8 mouse cellular contexts compared by ENCODE assay signal in genomic region chr11:74725181-74725580, GRCm38 (mm10). TPM values are rescaled to one million over a fixed set of nuclear protein-coding genes. Genes with fewer than 3 reads are reported as not detected.
DNase-seq lines count a peak whose midpoint lies in the region; ATAC-seq and TF ChIP-seq lines count a peak whose summit lies in the region.

No protein-coding gene starts in this region.

- intact Hi-C loops in heart, postnatal 14 days (cut with DNase I) = no loop called here
- intact Hi-C loops in left cerebral cortex, postnatal 36 days (cut with DNase I) = loop anchor here (2.0 kb wide), 1 partner anchor 46 kb away; the partner anchor contains the start of gene Mettl16

- no peak overlapping the region for H3K27ac ChIP-seq in embryonic facial prominence, embryonic 12.5 days
- peak overlapping the region; percentile 99; the same call in 1 of the 2 replicates for H3K27ac ChIP-seq in midbrain, postnatal 0 days (ENCODE audit: low read depth, low read length)

- H3K4me1 ChIP-seq in embryonic facial prominence, embryonic 12.5 days = peaks cover 13% of the 10 kb centered on the region; the same call in 1 of the 2 replicates
- peaks cover 2% of the 10 kb centered on the region; the same call in 1 of the 2 replicates for H3K4me1 ChIP-seq in midbrain, postnatal 0 days (ENCODE audit: insufficient read depth, low read length)

- H3K4me2 ChIP-seq in embryonic facial prominence, embryonic 12.5 days (replicated peaks) = peak overlapping the region; percentile 71; the same call in 1 of the 2 replicates
- peak overlapping the region; percentile 68 for H3K4me2 ChIP-seq in midbrain, postnatal 0 days (ENCODE audit: low read depth, low read length, poor library complexity, severe bottlenecking)

- ATAC-seq in embryonic facial prominence, embryonic 12.5 days (ENCODE audit: insufficient number of reproducible peaks, insufficient read depth, low FRiP score, low TSS enrichment) = no peak
- no peak for ATAC-seq in midbrain, postnatal 0 days (ENCODE audit: low FRiP score)

- no peaks in the 10 kb centered on the region for H3K9me3 ChIP-seq in embryonic facial prominence, embryonic 12.5 days
- no peaks in the 10 kb centered on the region for H3K9me3 ChIP-seq in midbrain, postnatal 0 days (ENCODE audit: low read length)

- WGBS in embryonic facial prominence, embryonic 12.5 days = 62% methylated on average over 5 of the region's 5 CpGs
- WGBS in midbrain, postnatal 0 days = 52% methylated on average over 5 of the region's 5 CpGs

- H3K4me3 ChIP-seq in embryonic facial prominence, embryonic 12.5 days = no peak overlapping the region
- H3K4me3 ChIP-seq in midbrain, postnatal 0 days (ENCODE audit: low read depth, low read length) = peak overlapping the region; percentile 99; the same call in 1 of the 2 replicates

- TF ChIP-seq CTCF in midbrain, postnatal 0 days (IDR thresholded peaks at IDR 0.05) = no peak

- DNase-seq in lung, postnatal 10 days = peak; percentile 14
- DNase-seq in lung, adult 18-20 months = no peak
- peak; percentile 56 to 77 for DNase-seq in heart, postnatal 14 days
- no peak for DNase-seq in midbrain, postnatal 0 days (ENCODE audit: low spot score)
- DNase-seq in left cerebral cortex, postnatal 36 days (ENCODE audit: low spot score in 2 of 2) = no peak
- DNase-seq in right cerebral cortex, postnatal 25 days = no peak
- no peak for DNase-seq in layer of hippocampus, adult 18-20 months (ENCODE audit: low spot score in 2 of 2)

- no peaks in the 10 kb centered on the region for H3K27me3 ChIP-seq in embryonic facial prominence, embryonic 12.5 days
- no peaks in the 10 kb centered on the region for H3K27me3 ChIP-seq in midbrain, postnatal 0 days (ENCODE audit: insufficient read depth, low read length)

- no peaks in the 10 kb centered on the region for H3K36me3 ChIP-seq in embryonic facial prominence, embryonic 12.5 days
- H3K36me3 ChIP-seq in midbrain, postnatal 0 days (ENCODE audit: insufficient read depth, low read length) = no peaks in the 10 kb centered on the region

- peak overlapping the region; percentile 36; the same call in 1 of the 2 replicates for H3K9ac ChIP-seq in embryonic facial prominence, embryonic 12.5 days
- peak overlapping the region; percentile 99 for H3K9ac ChIP-seq in midbrain, postnatal 0 days (replicated peaks; ENCODE audit: low read length, poor library complexity, severe bottlenecking)

RNA-seq across cellular contexts. Expression of gene Pafah1b1, which starts 0.7 kb away (rescaled TPM):
- polyA plus RNA-seq in embryonic facial prominence, embryonic 12.5 days (2016; fragmentation: Nextera tagmentation; extraction: Ambion mirVana) = 61.8 and 64.1 TPM in 2 replicates
- 100 to 1,000 TPM; 200 to 201 TPM for total RNA-seq in heart, postnatal 14 days (2021)
- 206 and 269 TPM in 2 replicates for total RNA-seq in midbrain, postnatal 0 days (2014; rRNA removed)
- polyA plus RNA-seq in midbrain, postnatal 0 days (2015; fragmentation: Nextera tagmentation; extraction: Ambion mirVana) = 63.4 and 79.2 TPM in 2 replicates
- 100 to 1,000 TPM; 389 to 402 TPM for total RNA-seq in left cerebral cortex, postnatal 36 days (2021)
- total RNA-seq in layer of hippocampus, adult 18-20 months (2021) = 100 to 1,000 TPM; 378 to 398 TPM

RNA-seq across cellular contexts. Expression of gene Mettl16, which starts 45.4 kb away (rescaled TPM):
- polyA plus RNA-seq in embryonic facial prominence, embryonic 12.5 days (2016; fragmentation: Nextera tagmentation; extraction: Ambion mirVana) = 60.6 and 62.2 TPM in 2 replicates
- total RNA-seq in heart, postnatal 14 days (2021) = 10 to 100 TPM; 11.2 to 14.2 TPM
- 13.1 and 16.6 TPM in 2 replicates for total RNA-seq in midbrain, postnatal 0 days (2014; rRNA removed)
- polyA plus RNA-seq in midbrain, postnatal 0 days (2015; fragmentation: Nextera tagmentation; extraction: Ambion mirVana) = 23.3 and 28.7 TPM in 2 replicates
- 10 to 100 TPM; 19.8 to 26.7 TPM for total RNA-seq in left cerebral cortex, postnatal 36 days (2021)
- 10 to 100 TPM; 31.4 to 32.5 TPM for total RNA-seq in layer of hippocampus, adult 18-20 months (2021)

Comparison
In these comparisons a context has a peak if more than half of its experiments do, and no peak if none do; other contexts are left out.
1. DNase-seq: peak in lung, postnatal 10 days (single experiment) and heart, postnatal 14 days (2 of 2); none in lung, adult 18-20 months (0 of 2), midbrain, postnatal 0 days (single experiment), left cerebral cortex, postnatal 36 days (0 of 2), right cerebral cortex, postnatal 25 days (single experiment) and layer of hippocampus, adult 18-20 months (0 of 2).